Mouse (Mus musculus) heart, adult 8-10 months (tissue): ENCODE results near the gene Epb41. TPM values are rescaled to one million over a fixed set of nuclear protein-coding genes. Genes with fewer than 3 reads are reported as not detected.

Experiments
- DNase-seq: peaks from one replicate; pipeline ENCODE4 v3.0.0; 2022; ENCODE audit warnings: low spot score
- microRNA-seq: library from miRNA; unstranded; fragments of <30 nt; microRNA quantifications from one replicate; pipeline ENCODE4 v1.2.0, GENCODE M21; 2022
- total RNA-seq, 4 experiments: library from RNA; stranded (reverse); gene quantifications; 2 replicates each; pipeline ENCODE4 v1.2.4; 2022

Gene Epb41
- total RNA-seq, 4 experiments from 2014 or later, result 117 to 139 (median 131) TPM

GRCm38 (mm10) chr4:131898503-131899179, 176.5 kb downstream of the Epb41 start:
- no peak for DNase-seq

- DNase-seq, result no peak
These were observed 177.3 kb downstream of the Epb41 start for GRCm38 (mm10) chr4:131897787-131898186.

GRCm38 (mm10) chr4:131897109-131897508, 178.0 kb downstream of the Epb41 start:
- no peak for DNase-seq

GRCm38 (mm10) chr4:131890692-131891091, 184.4 kb downstream of the Epb41 start:
- no peak for DNase-seq

GRCm38 (mm10) chr4:131888564-131888963, 186.6 kb downstream of the Epb41 start:
- DNase-seq, result no peak

GRCm38 (mm10) chr4:131885376-131885775, 189.7 kb downstream of the Epb41 start:
- peak; percentile 50 for DNase-seq

- DNase-seq, result no peak
These were observed 191.6 kb downstream of the Epb41 start for GRCm38 (mm10) chr4:131883571-131883970.

- no peak for DNase-seq
These were observed 193.8 kb downstream of the Epb41 start for GRCm38 (mm10) chr4:131881306-131881705.

GRCm38 (mm10) chr4:131879692-131880091, 195.4 kb downstream of the Epb41 start:
- no peak for DNase-seq

- no peak for DNase-seq
These were observed 198.3 kb downstream of the Epb41 start for GRCm38 (mm10) chr4:131876836-131877235.

- no peak for DNase-seq
These were observed 199.9 kb downstream of the Epb41 start for GRCm38 (mm10) chr4:131875242-131875641.

GRCm38 (mm10) chr4:131874567-131874966, 200.6 kb downstream of the Epb41 start:
- no peak for DNase-seq

- no peak for DNase-seq
These were observed 201.0 kb downstream of the Epb41 start for GRCm38 (mm10) chr4:131874169-131874536.

Small RNA genes lying within 50 kb of the gene (microRNA-seq; reads per million reads assigned to microRNA genes)
- gene Gm27445, result not detected

Other genes starting within 250 kb of the Epb41 start
- 1 to 10 TPM; 4.5 to 9.7 (median 5.7) TPM for gene Ptpru, start 237.0 kb downstream of the Epb41 start, total RNA-seq
- 10 to 100 TPM; 24.4 to 27.9 (median 25.5) TPM for gene Mecr, start 231.9 kb downstream of the Epb41 start, total RNA-seq
- 10 to 100 TPM; 28.6 to 34.4 (median 32.5) TPM for gene Srsf4, start 201.7 kb downstream of the Epb41 start, total RNA-seq
- 1 to 10 TPM; 4.3 to 6.5 (median 5.1) TPM for gene Tmem200b, start 153.6 kb downstream of the Epb41 start, total RNA-seq
- under 1 TPM in 3 of 4 experiments, not detected in 1; 0.12 to 0.29 (median 0.13) TPM for gene Gm10300, start 624 bp downstream of the Epb41 start, total RNA-seq
- gene Oprd1, start 69.2 kb upstream of the Epb41 start, total RNA-seq, result under 1 TPM; 0.09 to 0.28 (median 0.21) TPM
- gene Ythdf2, start 137.0 kb upstream of the Epb41 start, total RNA-seq, result 10 to 100 TPM; 23.8 to 27.1 (median 26.5) TPM
- 10 to 100 TPM in 1 of 4 experiments, 1 to 10 TPM in 3; 8.6 to 11.5 (median 9.1) TPM for gene Gmeb1, start 186.3 kb upstream of the Epb41 start, total RNA-seq
- gene Taf12, start 199.1 kb upstream of the Epb41 start, total RNA-seq, result 10 to 100 TPM; 29.4 to 35.8 (median 33.0) TPM
- 1 to 10 TPM in 2 of 4 experiments, under 1 TPM in 1, not detected in 1; 0.59 to 2.6 (median 1.7) TPM for gene Rab42, start 228.1 kb upstream of the Epb41 start, total RNA-seq